Mouse (Mus musculus): Measurements from ENCODE around the gene Zfp941.
A peak's percentile ranks its signal among the peaks of the same experiment; 100 is the strongest.

The Zfp941 gene

GRCm38 (mm10) chr7:140840750-140841735, 19.1 kb upstream of the Zfp941 start:
- no peak for DNase-seq

- DNase-seq: no peak
Observed at GRCm38 (mm10) chr7:140839556-140839955, 17.6 kb upstream of the Zfp941 start.

GRCm38 (mm10) chr7:140836243-140837115, 14.5 kb upstream of the Zfp941 start:
- DNase-seq: no peak

- no peak for DNase-seq
Observed at GRCm38 (mm10) chr7:140835758-140836087, 13.7 kb upstream of the Zfp941 start.

GRCm38 (mm10) chr7:140834968-140835757, 13.2 kb upstream of the Zfp941 start, which contains the start of gene Urah:
TSS of gene Urah (plus strand) at chr7:140835018.
- DNase-seq: no peak

GRCm38 (mm10) chr7:140833341-140833740, 11.4 kb upstream of the Zfp941 start:
- no peak for DNase-seq

GRCm38 (mm10) chr7:140831447-140831846, 9.5 kb upstream of the Zfp941 start:
- DNase-seq: no peak

- DNase-seq: peak; percentile 60
Observed at GRCm38 (mm10) chr7:140828171-140828881, 6.3 kb upstream of the Zfp941 start.

- DNase-seq: no peak
Observed at GRCm38 (mm10) chr7:140822731-140823130, 753 bp upstream of the Zfp941 start.

- no peak for DNase-seq
Observed at GRCm38 (mm10) chr7:140821305-140821652, 699 bp downstream of the Zfp941 start.

GRCm38 (mm10) chr7:140820173-140820572, 1.8 kb downstream of the Zfp941 start:
- DNase-seq: no peak

- DNase-seq: no peak
Observed at GRCm38 (mm10) chr7:140812850-140813249, 9.1 kb downstream of the Zfp941 start.

GRCm38 (mm10) chr7:140811714-140812113, 10.3 kb downstream of the Zfp941 start:
- DNase-seq: no peak

- DNase-seq: no peak
Observed at GRCm38 (mm10) chr7:140810496-140810895, 11.5 kb downstream of the Zfp941 start.

- peak; percentile 28 for DNase-seq
Observed at GRCm38 (mm10) chr7:140805704-140806103, 16.3 kb downstream of the Zfp941 start.

GRCm38 (mm10) chr7:140802629-140803028, 19.3 kb downstream of the Zfp941 start:
- DNase-seq: no peak

GRCm38 (mm10) chr7:140798212-140798611, 23.8 kb downstream of the Zfp941 start:
- DNase-seq: no peak

- no peak for DNase-seq
Observed at GRCm38 (mm10) chr7:140797619-140798018, 24.4 kb downstream of the Zfp941 start.

GRCm38 (mm10) chr7:140793541-140793940, 28.4 kb downstream of the Zfp941 start:
- DNase-seq: no peak

GRCm38 (mm10) chr7:140788053-140788435, 33.9 kb downstream of the Zfp941 start:
- no peak for DNase-seq

- no peak for DNase-seq
Observed at GRCm38 (mm10) chr7:140787406-140788052, 34.4 kb downstream of the Zfp941 start, which contains the start of gene Syce1. TSS of gene Syce1 (minus strand) at chr7:140787852.

- no peak for DNase-seq
Observed at GRCm38 (mm10) chr7:140780548-140780947, 41.4 kb downstream of the Zfp941 start.

Data from embryo, embryonic 11 days (tissue).